Mouse (Mus musculus) mature B cell (primary cell): ENCODE data around the gene Tcp10b.
"Not testable (repeated sequence)": the region's sequence is repeated elsewhere in the genome, so short reads cannot be mapped to it uniquely, and the experiment has no call there.

Source experiments
- in situ Hi-C: fragments of 300-500 bp; cut with MboI; formaldehyde crosslinking; loops from 2 replicates; pipeline ENCODE4 v1.14.3; 2019

Gene Tcp10b

GRCm38 (mm10) chr17:13060804-13061203, at the start of gene Tcp10b:
TSS of gene Tcp10b (plus strand) at chr17:13061104.
- in situ Hi-C loops: not testable (repeated sequence)

GRCm38 (mm10) chr17:13013316-13013715, 47.6 kb upstream of the Tcp10b start:
- in situ Hi-C loops: no loop called here

GRCm38 (mm10) chr17:13036627-13037192, 24.2 kb upstream of the Tcp10b start:
- in situ Hi-C loops: not testable (repeated sequence)

GRCm38 (mm10) chr17:13043846-13044673, 16.8 kb upstream of the Tcp10b start:
- in situ Hi-C loops: not testable (repeated sequence)

GRCm38 (mm10) chr17:13052124-13052813, 8.6 kb upstream of the Tcp10b start, which contains the start of gene Gpr31b:
TSS of gene Gpr31b (minus strand) at chr17:13052296.
- in situ Hi-C loops: not testable (repeated sequence)

- in situ Hi-C loops: not testable (repeated sequence)
Observed at GRCm38 (mm10) chr17:13062882-13063281, 2.0 kb downstream of the Tcp10b start.

GRCm38 (mm10) chr17:13067864-13068385, 7.0 kb downstream of the Tcp10b start:
- in situ Hi-C loops: not testable (repeated sequence)

- in situ Hi-C loops: not testable (repeated sequence)
Observed at GRCm38 (mm10) chr17:13069227-13069626, 8.3 kb downstream of the Tcp10b start.

- in situ Hi-C loops: not testable (repeated sequence)
Observed at GRCm38 (mm10) chr17:13091510-13091909, 30.6 kb downstream of the Tcp10b start.

- in situ Hi-C loops: not testable (repeated sequence)
Observed at GRCm38 (mm10) chr17:13092100-13092764, 31.3 kb downstream of the Tcp10b start.

GRCm38 (mm10) chr17:13092960-13093359, 32.1 kb downstream of the Tcp10b start:
- in situ Hi-C loops: not testable (repeated sequence)

- in situ Hi-C loops: not testable (repeated sequence)
Observed at GRCm38 (mm10) chr17:13106563-13106962, 45.7 kb downstream of the Tcp10b start.

GRCm38 (mm10) chr17:13112504-13113291, 51.8 kb downstream of the Tcp10b start:
- in situ Hi-C loops: not testable (repeated sequence)

GRCm38 (mm10) chr17:13123308-13124038, 62.6 kb downstream of the Tcp10b start:
- in situ Hi-C loops: not testable (repeated sequence)

- in situ Hi-C loops: not testable (repeated sequence)
Observed at GRCm38 (mm10) chr17:13124241-13124640, 63.3 kb downstream of the Tcp10b start.

GRCm38 (mm10) chr17:13129324-13129723, 68.4 kb downstream of the Tcp10b start:
- in situ Hi-C loops: not testable (repeated sequence)

GRCm38 (mm10) chr17:13129737-13130465, 69.0 kb downstream of the Tcp10b start:
- in situ Hi-C loops: not testable (repeated sequence)

GRCm38 (mm10) chr17:13131710-13132109, 70.8 kb downstream of the Tcp10b start, which contains the start of gene Unc93a:
TSS of gene Unc93a (minus strand) at chr17:13131810.
- in situ Hi-C loops: not testable (repeated sequence)
